Mouse (Mus musculus): ENCODE measurements at regions not wholly inside any gene's neighbourhood (a gene's known extent, or its start where the extent isn't known, plus 50 kb on each side); places are given as distances from the start of the nearest gene placed in this dataset.
A peak's percentile ranks its signal among the peaks of the same experiment; 100 is the strongest.

DNA sequence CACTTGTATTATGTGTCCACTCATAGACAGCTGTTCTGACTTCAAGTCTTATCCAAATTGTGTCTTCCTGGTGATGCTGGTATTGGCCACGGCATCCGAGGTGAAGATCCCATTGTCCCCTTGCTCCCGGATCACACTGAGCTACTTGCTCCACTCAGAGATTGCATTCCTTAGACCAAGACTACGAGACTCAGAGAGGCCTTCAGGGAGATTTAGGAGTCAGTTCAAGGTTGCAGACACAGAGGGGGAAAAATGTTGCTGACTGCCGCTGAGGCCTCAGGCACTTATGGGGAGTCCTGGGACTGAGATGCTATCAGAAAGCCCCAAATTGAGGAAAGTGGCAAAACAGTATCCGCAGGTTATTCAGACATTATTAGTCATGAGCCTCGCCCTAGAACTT, 183.9 kb downstream of the Ly86 start:
- no peak for DNase-seq (ENCODE audit: low spot score in 2 of 2)

DNA sequence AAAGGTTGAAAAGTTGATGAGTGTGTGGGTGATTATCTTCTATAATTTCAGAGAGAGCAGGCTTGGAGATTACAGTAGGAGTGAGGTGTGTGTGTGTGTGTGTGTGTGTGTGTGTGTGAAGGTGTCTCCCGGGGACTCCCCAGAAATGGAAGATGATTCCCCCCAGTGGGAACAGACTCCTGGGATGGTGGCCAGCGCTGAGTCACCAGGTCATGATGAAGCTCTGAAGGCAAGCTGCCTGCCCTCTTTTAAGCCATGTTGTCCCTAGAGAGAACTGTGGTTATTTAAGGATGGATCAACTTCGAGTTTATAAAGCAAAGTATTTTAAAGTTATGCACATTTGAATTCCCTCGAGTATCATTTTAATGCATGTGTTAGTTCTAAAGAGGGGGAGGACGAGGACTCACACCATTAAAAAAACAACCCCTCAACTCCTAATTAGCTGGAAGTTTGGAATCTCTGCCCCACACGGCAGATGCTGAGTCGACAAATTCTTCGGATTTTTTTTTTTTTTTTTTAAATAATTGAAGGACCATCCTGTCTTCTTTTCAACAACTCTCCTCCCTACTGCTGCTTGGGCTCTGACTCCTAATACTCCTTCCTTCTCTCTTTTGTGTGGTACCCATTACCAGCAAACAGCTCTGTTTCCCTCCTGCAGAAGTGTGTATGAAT, 186.6 kb downstream of the Ly86 start:
- no peak for DNase-seq (ENCODE audit: low spot score in 2 of 2)

DNA sequence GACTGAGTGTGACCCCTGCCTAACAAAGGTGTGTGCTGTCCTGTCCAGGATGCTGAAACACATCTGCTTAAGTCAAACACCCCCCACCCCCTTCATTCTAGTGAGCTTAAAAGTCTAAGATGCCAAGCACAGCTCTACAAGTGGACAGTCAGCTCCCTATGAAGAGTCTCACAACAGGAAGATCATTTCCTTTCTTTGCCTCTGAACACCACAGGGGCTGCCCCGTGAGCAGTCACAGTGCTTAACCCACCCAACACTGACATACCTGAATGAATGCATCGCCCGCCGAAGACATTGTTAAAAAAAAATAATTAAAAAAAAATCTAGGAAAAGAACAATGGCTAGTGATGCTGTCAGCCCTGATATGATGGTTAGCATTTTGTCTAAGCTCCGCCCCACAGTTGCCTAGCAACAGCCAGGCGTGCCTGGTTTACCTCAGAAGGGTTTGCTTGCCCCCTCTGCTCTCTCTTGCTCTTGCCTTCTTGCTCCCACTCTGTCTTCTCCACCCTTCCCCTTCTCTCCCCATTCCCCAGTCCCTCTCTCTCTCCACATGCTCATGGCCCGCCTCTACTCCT, 187.7 kb downstream of the Ly86 start:
- DNase-seq (ENCODE audit: low spot score in 2 of 2), result no peak

DNA sequence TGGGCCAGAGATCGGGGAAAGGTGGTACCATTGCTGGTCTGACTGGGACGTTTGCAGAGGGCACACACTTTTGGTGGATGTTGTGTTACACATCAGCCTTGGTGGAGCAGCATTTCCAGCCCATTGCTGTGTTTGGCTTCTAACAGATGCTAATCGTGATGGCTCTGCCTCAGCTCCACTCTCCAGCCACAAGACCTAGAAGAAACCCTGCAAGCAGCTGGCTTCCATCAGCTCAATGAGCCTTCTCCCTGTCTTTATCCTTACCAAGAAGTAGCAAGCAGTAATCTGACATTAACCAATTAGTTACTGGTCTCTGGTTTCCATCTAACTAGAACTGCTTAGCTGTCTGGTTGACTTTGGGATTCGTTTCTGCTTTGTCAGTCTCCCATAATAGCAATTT, 188.8 kb downstream of the Ly86 start:
- DNase-seq (ENCODE audit: low spot score in 2 of 2), result no peak

DNA sequence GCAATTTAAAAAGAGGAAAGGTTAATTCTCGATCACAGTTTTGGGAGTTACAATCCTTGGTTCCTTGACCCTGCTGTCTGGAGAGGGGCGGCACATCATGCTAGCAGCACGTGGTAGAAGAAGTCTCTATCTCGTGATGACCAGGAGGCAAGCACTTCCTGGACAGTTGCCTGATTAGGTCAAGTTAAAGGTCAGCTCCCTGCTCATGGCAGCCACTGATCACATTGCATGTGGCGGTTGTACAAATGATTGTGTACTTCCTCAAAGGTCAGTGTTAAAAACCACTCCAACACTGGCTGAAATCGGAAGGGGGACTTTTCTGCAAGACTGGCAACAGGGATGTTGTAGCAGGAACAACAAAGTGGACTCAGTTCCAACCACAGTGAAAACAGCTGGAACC, 192.3 kb downstream of the Ly86 start:
- no peak for DNase-seq (ENCODE audit: low spot score in 2 of 2)

DNA sequence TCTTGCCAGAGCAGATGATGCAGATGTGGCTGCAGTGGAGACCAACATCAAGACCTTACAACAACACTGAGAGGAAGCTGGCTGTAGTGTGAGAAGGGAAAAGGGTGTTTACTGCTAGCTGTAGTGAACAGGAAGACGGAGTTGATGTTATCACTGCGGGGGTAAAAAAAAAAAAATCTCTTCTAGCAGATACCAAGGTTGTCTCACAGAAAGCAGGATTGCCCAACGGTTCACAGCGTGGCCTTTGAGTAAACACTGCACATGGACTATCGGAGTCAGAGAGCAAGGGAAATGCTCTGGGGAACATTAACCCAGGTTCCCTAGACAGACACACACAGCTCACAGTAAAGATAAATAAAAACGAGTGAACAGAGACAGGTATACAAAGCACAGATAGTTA, 192.8 kb downstream of the Ly86 start:
- no peak for DNase-seq (ENCODE audit: low spot score in 2 of 2)

DNA sequence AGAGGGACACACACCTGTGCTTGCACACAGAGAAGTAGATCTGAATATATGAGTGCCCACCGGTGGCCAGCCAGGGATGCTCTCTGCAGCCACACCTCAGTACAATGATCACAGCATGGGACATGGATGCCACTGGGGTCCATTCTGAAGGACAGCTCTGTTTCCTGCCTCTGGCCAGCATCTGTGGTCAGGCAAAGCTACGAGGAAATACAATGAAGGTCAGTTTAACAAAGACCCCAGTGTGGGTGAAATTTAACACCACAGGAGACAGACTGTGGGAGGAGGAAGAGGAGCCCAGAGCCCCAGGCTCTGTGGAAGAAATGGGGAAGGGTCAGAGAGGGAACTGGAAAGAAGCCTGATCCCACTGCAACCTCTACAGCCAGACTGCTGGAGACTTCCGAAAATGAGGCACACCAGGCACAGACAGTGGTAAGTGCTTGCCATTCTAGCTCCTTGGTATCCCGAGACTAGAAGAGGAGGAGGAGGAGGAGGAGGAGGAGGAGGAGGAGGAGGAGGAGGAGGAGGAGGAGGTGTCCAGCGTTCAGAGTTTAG, 196.0 kb downstream of the Ly86 start:
- DNase-seq (ENCODE audit: low spot score in 2 of 2), result no peak

DNA sequence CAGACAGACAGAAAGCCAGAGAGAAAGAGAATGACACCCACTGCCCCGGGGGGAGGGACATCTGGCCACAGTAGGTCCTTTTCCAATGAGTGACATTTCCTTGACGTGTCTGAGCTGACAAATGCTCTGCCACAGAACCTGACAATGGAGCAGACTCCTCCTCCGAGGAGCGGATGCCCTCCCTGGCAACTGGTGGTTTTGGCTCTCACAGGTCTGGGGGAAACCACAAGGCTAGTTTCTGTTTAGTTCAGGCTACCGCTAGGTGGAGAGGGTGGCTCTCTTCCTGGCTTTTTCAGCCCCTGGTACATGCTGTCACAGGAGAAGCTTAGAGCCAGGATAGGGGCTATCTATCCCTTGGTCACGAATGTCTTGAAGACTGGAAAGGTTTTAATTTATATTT, 196.7 kb downstream of the Ly86 start:
- peak in 1 of 2 experiments; percentile 14 for DNase-seq (ENCODE audit: low spot score in 2 of 2)

DNA sequence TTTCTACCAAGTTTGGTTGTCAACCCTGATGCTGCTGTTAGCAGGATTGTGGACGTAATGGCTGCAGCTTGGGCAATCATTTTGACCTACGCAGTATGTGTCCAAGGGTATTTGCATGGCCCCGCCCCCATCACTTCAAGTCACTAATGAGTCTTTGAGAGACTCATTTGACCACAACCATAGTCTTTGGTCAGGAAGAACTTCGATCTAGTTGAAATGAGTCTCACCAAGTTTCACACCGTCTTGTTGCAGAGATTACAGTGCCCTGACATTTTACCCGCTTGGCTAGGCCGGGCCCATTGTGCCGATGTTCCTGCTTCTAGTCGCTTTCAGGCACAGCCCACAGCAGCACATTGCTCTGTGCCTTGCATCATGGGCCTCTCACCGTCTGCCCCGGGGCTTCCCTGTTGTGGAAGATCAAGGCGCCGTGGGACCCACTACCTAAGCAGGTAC, 197.8 kb downstream of the Ly86 start:
- no peak for DNase-seq (ENCODE audit: low spot score in 2 of 2)

DNA sequence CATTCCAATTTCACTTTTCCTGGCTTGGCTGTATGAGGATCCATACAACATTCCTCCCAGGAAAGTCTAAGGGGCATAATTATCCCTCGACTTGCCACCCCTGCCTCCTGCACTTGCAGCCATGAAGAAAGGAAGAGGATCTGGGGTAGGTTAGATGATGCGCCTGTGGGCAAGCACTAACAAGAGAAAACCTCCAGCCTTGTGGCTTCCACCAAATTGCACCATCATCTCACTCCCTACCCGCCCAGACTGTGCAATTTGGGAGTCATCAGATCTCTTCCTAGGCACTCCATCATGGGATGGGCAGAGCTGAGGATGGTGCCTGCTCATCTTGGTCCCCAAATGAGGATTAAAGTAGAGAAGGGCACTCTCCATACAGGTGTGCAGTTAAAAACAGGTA, 198.8 kb downstream of the Ly86 start:
- DNase-seq (ENCODE audit: low spot score in 2 of 2), result no peak

DNA sequence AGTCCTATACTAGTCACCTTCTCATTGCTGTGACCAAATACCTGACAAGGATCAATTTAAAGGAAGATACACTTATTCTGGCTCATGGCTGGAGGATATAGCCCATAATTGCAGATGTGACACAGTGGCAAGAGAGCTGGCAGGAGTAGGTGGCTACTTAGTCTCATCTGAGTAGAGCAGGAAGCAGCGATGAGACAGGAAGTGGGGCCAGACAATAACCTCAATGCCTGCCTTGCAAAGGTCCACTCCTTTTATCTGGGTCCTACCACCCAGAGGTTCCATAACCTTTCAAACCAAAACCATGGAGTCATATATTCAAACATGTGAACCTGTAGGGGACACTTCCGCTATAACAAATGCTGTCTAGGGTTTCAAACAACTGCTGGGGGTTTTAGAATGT, 199.7 kb downstream of the Ly86 start:
- no peak for DNase-seq (ENCODE audit: low spot score in 2 of 2)

DNA sequence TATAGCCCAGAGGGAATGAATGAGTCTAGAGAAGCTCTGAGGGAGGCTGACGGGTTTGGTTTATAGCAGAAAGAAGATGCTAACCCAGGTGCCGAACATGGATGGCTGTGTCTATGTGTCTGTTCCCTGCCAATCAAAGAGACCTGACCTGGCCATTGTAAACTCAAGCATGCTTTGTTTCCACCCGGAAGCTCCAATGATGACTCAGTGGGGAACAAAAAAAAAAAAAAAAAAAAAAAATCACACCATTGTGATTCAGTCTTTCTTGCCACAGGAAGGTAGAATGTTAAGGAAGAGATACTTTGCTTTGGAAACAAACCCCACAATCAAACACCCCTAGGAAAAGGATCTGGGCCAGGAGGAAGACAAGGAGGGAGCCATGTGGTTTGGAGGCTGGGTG, 201.5 kb downstream of the Ly86 start:
- no peak for DNase-seq (ENCODE audit: low spot score in 2 of 2)

DNA sequence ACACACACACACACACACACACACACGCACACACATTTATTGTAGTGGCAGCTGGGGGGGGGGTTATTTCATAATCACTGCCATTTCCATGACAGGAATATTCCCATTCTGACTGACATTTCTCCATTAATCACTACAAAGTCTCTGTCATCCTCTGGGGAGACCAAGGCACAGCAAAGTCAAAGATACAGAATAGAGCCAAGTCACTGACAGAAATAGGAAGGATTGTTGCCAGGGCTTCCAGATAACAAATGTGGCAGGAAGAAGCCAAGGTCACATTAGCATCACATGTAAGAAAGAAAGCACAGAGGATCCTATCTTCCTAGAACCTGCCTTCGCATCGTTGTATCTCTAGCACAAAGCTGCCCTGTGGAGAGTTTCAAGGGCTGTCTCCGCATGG, 205.6 kb downstream of the Ly86 start:
- no peak for DNase-seq (ENCODE audit: low spot score in 2 of 2)

DNA sequence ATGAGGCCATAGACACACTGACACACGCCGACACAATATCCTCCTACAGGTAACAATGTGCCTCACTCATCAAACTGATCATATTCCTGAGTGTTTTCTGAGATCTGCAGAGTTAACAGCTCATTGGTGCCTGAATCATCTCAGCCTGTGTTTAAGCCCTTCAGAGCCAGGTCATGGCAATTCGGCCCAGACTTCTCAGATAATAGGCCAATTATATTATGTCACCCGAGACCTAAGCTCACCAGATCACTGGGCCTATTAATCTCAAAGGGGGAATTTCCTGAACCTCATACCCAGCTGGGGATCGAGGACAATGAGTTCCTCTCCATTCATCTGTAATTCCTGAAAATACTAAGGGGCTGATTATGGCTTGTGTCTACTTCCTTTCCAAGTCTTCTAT, 208.4 kb downstream of the Ly86 start:
- DNase-seq (ENCODE audit: low spot score in 2 of 2), result no peak

DNA sequence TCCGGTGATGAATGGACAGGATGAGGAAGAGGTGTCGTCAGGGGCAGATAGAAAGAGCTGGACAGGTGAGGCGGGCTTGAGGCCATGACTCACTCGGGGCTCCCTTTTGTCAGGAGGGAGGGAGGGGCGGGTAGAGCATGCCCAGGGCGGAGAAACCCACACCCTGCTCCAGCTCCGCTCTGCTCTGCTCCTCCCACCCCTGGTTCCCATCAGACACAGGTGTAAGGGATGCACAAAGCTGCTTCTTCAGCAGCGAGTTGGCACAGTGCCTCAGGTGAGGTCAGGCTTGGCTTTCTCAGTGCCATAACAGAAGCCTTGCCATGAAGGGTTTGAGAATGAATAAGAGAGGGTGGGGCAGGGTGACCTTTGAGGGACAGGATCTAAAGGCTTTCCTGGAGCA, 212.2 kb downstream of the Ly86 start:
- no peak for DNase-seq (ENCODE audit: low spot score in 2 of 2)

DNA sequence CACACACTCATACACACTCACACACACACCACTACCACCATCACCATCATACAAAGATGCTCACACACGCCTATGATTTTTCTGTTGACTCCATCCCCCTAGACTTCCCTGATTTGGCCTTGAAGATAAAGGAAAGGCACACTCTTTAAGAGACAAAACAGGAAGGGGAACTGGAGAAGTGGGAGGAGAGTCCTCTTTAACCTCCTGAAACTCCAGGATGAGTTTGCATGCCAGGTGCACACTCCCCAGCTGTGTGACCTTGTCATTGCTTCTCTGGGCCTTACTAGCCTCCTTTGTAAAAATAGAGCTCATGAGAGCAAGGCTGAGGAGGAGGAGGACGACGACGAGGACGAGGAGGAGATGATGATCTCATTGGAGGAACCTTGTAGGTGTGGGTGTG, 212.8 kb downstream of the Ly86 start:
- DNase-seq (ENCODE audit: low spot score in 2 of 2), result no peak

DNA sequence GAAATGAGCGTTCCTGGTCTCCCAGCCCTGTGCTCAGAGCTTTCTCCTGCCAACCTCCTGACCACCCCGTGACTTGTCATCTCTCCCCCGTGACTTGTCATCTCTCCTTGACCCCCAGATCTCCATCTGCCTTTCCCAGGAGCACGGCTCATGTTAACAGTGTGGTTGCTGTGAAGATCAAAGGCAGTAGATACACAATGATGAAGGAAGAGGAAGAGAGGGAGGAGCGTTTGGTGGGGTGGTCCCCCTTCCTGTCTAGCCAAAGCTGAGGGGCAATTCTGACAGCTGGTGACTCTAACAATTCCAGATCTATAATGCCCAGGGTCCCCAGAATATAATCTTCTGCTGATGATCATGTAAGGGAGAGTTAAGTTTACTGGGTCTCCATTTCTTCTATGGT, 214.0 kb downstream of the Ly86 start:
- DNase-seq (ENCODE audit: low spot score in 2 of 2), result no peak

DNA sequence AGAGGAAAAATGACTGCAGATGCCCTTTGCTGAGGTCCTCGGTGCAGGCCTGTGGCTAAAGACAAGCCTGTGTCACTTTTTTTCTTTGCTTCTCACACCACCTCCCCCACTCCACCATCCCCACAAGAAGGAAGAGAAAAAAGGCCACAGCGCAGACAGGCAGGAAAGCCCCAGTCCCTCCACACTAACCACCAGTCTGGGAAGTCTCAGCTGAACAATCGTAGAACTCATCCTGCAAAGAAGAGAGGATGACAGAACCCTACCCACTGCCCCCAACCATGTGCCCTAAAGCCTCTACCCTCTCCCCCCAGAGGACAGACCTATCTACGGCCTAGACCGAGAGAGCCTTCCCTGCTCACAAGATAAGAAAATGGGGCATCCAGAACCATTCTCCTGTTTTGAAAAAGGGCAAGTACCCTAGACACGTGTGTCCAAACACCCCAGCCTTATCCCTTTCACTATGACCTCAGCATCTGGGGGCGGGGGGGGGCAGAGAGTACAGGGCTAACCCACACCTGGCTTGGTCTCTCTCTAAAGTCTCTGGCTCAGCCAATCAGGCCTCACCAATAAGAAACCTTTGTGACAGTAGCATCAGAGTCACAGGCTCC, 214.8 kb downstream of the Ly86 start:
- no peak for DNase-seq (ENCODE audit: low spot score in 2 of 2)

DNA sequence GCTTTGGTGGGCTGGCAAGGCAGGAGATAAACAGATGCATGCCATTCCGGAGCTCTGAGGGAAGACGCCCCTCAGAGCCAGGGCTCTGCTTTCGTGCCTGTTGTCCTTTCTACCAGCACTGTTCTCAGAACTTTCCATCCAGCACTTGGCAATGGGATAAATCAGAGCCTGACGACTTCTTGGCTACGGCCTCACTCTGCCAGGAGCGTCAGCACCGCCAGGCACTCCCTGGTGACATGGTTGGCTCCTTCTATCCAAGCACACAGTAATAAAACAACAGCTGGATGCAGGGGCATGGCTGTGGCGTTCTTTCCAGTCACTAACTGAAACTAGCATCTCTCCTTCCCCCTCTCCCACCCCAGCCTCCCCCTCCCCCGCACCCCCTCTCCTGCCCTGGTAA, 215.4 kb downstream of the Ly86 start:
- no peak for DNase-seq (ENCODE audit: low spot score in 2 of 2)

DNA sequence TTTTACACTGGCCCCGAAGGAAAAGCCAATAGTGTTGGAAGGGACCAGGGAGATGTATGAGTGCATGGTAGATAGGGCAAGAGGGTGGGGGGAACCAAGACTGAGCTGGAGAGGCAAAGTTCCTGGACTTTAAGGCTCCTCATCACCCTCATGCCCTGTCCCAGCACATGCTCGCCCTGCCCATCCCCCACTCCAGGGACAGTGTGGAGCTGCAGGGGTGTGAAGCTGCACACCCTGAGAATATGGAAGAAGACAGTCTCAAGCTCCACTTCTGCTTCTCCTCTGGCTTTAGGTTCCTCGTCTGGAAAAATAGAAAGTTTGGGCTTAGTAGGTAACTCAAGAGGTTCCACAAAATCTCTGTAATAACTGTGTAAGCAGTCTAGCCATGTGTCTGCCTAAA, 215.8 kb downstream of the Ly86 start:
- DNase-seq (ENCODE audit: low spot score in 2 of 2), result no peak

DNA sequence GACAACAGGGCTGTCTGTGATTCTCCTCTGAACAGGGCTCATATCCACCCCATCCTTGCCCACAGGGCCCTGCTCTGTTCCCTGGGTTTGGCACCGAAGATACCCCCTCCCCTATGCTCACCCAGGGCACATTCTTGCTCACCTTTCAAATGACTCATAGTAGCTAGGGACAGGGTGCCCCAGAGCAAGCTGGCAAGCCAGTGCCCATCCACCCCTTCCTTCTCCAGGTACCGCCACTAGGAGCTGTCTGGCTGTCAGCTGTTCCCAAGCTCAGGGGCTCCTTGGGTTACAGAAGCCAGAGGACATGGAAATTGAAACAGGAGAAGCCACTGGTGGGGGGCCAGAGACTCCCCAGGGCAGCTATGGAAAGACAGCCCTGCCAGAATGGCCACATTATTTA, 216.4 kb downstream of the Ly86 start:
- no peak for DNase-seq (ENCODE audit: low spot score in 2 of 2)

DNA sequence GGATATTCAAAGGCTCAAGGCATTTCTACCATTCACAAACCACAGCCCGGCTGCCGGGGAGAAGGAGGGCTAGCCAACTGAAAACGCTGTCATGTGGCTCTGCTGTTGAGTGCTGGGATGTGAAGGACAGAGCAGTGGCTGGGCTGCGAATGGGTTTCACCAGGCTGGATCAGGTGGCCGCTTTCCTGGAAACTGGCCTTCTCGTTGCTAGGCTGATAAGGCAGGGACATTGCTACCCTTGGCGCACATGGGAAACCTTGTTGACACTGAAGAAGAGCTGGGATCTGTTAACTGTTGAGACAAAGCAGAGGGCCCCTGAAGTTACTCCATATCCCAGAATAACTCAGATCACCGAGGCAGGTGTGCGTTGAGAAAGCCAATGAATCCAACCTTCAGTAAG, 216.1 kb upstream of the Rreb1 start:
- DNase-seq (ENCODE audit: low spot score in 2 of 2), result no peak

DNA sequence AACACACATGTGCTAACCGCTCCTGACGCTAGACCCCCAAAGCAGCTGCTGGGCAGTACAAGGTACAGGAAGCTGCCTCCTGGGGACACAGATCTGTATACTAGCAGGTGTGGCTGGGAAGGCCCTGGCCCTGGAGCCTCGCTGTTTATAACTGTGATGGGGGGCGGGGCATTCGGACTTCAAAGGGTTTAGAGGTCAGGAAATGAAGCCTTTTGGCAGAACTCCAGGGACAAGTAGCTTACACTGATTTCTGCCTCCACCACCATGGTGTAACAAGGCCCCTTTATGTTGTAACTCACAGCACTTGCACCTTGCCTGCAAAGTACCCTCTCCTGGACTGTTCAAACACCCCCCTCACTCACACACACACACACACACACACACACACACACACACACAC, 215.5 kb upstream of the Rreb1 start:
- peak in 1 of 2 experiments; percentile 3 for DNase-seq (ENCODE audit: low spot score in 2 of 2)

Measured in right cerebral cortex, postnatal 36 days (tissue).